Mouse (Mus musculus): ENCODE measurements around the gene Cst6. TPM values are rescaled to one million over a fixed set of nuclear protein-coding genes. Genes with fewer than 3 reads are reported as not detected.

The Cst6 gene
- total and polyA plus RNA-seq, 3 experiments: 1.1 to 3.2 (median 1.9) TPM

Other genes starting within 250 kb of the Cst6 start
- gene Rab1b, start 242.5 kb downstream of the Cst6 start, total RNA-seq (2021): 100 to 1,000 TPM; 166 to 194 TPM
- gene Rab1b, start 242.5 kb downstream of the Cst6 start, polyA plus RNA-seq (2012; rRNA removed): 335 and 337 TPM in 2 replicates
- 10 to 100 TPM; 44.2 to 48.1 TPM for gene Klc2, start 231.0 kb downstream of the Cst6 start, total RNA-seq (2021)
- gene Klc2, start 231.0 kb downstream of the Cst6 start, polyA plus RNA-seq (2012; rRNA removed): 95.3 and 101 TPM in 2 replicates
- gene Pacs1, start 76.5 kb downstream of the Cst6 start, total RNA-seq (2021): 10 to 100 TPM; 18.4 to 18.9 TPM
- 34.1 and 39.9 TPM in 2 replicates for gene Pacs1, start 76.5 kb downstream of the Cst6 start, polyA plus RNA-seq (2012; rRNA removed)
- 100 to 1,000 TPM; 165 to 171 TPM for gene Sf3b2, start 54.1 kb downstream of the Cst6 start, total RNA-seq (2021)
- 161 and 235 TPM in 2 replicates for gene Sf3b2, start 54.1 kb downstream of the Cst6 start, polyA plus RNA-seq (2012; rRNA removed)
- gene Gal3st3, start 51.2 kb downstream of the Cst6 start, total RNA-seq (2021): under 1 TPM; 0.12 to 0.21 TPM
- gene Gal3st3, start 51.2 kb downstream of the Cst6 start, polyA plus RNA-seq (2012; rRNA removed): 0.27 and 0.73 TPM in 2 replicates
- gene Catsper1, start 13.8 kb downstream of the Cst6 start, total RNA-seq (2021): not detected
- not detected in 2 replicates for gene Catsper1, start 13.8 kb downstream of the Cst6 start, polyA plus RNA-seq (2012; rRNA removed)
- gene Eif1ad, start 17.2 kb upstream of the Cst6 start, total RNA-seq (2021): 10 to 100 TPM; 22.5 to 23.7 TPM
- gene Eif1ad, start 17.2 kb upstream of the Cst6 start, polyA plus RNA-seq (2012; rRNA removed): 22.2 and 27.2 TPM in 2 replicates
- gene Banf1, start 17.6 kb upstream of the Cst6 start, total RNA-seq (2021): 100 to 1,000 TPM; 138 to 155 TPM
- gene Banf1, start 17.6 kb upstream of the Cst6 start, polyA plus RNA-seq (2012; rRNA removed): 99.6 and 110 TPM in 2 replicates
- gene Sart1, start 39.1 kb upstream of the Cst6 start, total RNA-seq (2021): 10 to 100 TPM; 72.2 to 88.9 TPM
- gene Sart1, start 39.1 kb upstream of the Cst6 start, polyA plus RNA-seq (2012; rRNA removed): 5.4 and 8.1 TPM in 2 replicates
- not detected for gene Tsga10ip, start 53.0 kb upstream of the Cst6 start, total RNA-seq (2021)
- gene Tsga10ip, start 53.0 kb upstream of the Cst6 start, polyA plus RNA-seq (2012; rRNA removed): not detected in 2 replicates
- 100 to 1,000 TPM; 273 to 290 TPM for gene Drap1, start 75.4 kb upstream of the Cst6 start, total RNA-seq (2021)
- gene Drap1, start 75.4 kb upstream of the Cst6 start, polyA plus RNA-seq (2012; rRNA removed): 127 and 159 TPM in 2 replicates
- gene AI837181, start 75.6 kb upstream of the Cst6 start, total RNA-seq (2021): 10 to 100 TPM; 48.8 to 53.3 TPM
- gene AI837181, start 75.6 kb upstream of the Cst6 start, polyA plus RNA-seq (2012; rRNA removed): 109 and 115 TPM in 2 replicates
- 1 to 10 TPM in 1 of 2 experiments, not detected in 1; 1.2 TPM for gene Fosl1, start 98.0 kb upstream of the Cst6 start, total RNA-seq (2021)
- gene Fosl1, start 98.0 kb upstream of the Cst6 start, polyA plus RNA-seq (2012; rRNA removed): 0.06 and 0.16 TPM in 2 replicates
- gene Ccdc85b, start 108.3 kb upstream of the Cst6 start, total RNA-seq (2021): 10 to 100 TPM in 1 of 2 experiments, 1 to 10 TPM in 1; 3.5 to 10.5 TPM
- 13.5 and 13.9 TPM in 2 replicates for gene Ccdc85b, start 108.3 kb upstream of the Cst6 start, polyA plus RNA-seq (2012; rRNA removed)
- 10 to 100 TPM; 85.1 to 94.8 TPM for gene Fibp, start 111.0 kb upstream of the Cst6 start, total RNA-seq (2021)
- gene Fibp, start 111.0 kb upstream of the Cst6 start, polyA plus RNA-seq (2012; rRNA removed): 89.9 and 95.9 TPM in 2 replicates
- gene Ctsw, start 118.9 kb upstream of the Cst6 start, total RNA-seq (2021): under 1 TPM; 0.75 to 0.79 TPM
- gene Ctsw, start 118.9 kb upstream of the Cst6 start, polyA plus RNA-seq (2012; rRNA removed): 0.71 and 1.1 TPM in 2 replicates
- gene Efemp2, start 124.4 kb upstream of the Cst6 start, total RNA-seq (2021): 100 to 1,000 TPM in 1 of 2 experiments, 10 to 100 TPM in 1; 49.7 to 107 TPM
- gene Efemp2, start 124.4 kb upstream of the Cst6 start, polyA plus RNA-seq (2012; rRNA removed): 112 and 116 TPM in 2 replicates
- 10 to 100 TPM; 23.2 to 24.9 TPM for gene Mus81, start 138.8 kb upstream of the Cst6 start, total RNA-seq (2021)
- gene Mus81, start 138.8 kb upstream of the Cst6 start, polyA plus RNA-seq (2012; rRNA removed): 39.5 and 45.7 TPM in 2 replicates
- gene Cfl1, start 140.9 kb upstream of the Cst6 start, total RNA-seq (2021): 100 to 1,000 TPM; 732 to 783 TPM
- gene Cfl1, start 140.9 kb upstream of the Cst6 start, polyA plus RNA-seq (2012; rRNA removed): 308 and 311 TPM in 2 replicates
- 1 to 10 TPM in 1 of 2 experiments, under 1 TPM in 1; 0.86 to 1.1 TPM for gene 1700020D05Rik, start 154.2 kb upstream of the Cst6 start, total RNA-seq (2021)
- gene 1700020D05Rik, start 154.2 kb upstream of the Cst6 start, polyA plus RNA-seq (2012; rRNA removed): 1.0 and 1.2 TPM in 2 replicates
- gene Snx32, start 161.0 kb upstream of the Cst6 start, total RNA-seq (2021): 10 to 100 TPM; 12.2 to 14.1 TPM
- 13.0 and 15.0 TPM in 2 replicates for gene Snx32, start 161.0 kb upstream of the Cst6 start, polyA plus RNA-seq (2012; rRNA removed)
- gene Ovol1, start 211.1 kb upstream of the Cst6 start, total RNA-seq (2021): not detected
- not detected in 2 replicates for gene Ovol1, start 211.1 kb upstream of the Cst6 start, polyA plus RNA-seq (2012; rRNA removed)
- 1 to 10 TPM; 8.4 to 9.4 TPM for gene Ap5b1, start 218.5 kb upstream of the Cst6 start, total RNA-seq (2021)
- 12.8 and 16.8 TPM in 2 replicates for gene Ap5b1, start 218.5 kb upstream of the Cst6 start, polyA plus RNA-seq (2012; rRNA removed)